Mouse (Mus musculus) midbrain, postnatal 0 days (tissue): ENCODE data around the gene Tnfsf13. TPM values are rescaled to one million over a fixed set of nuclear protein-coding genes. Genes with fewer than 3 reads are reported as not detected.
"Not testable (repeated sequence)": the region's sequence is repeated elsewhere in the genome, so short reads cannot be mapped to it uniquely, and the experiment has no call there.

Source experiments
- ATAC-seq: fragments of 200-750 bp; cut with Nextera tagmentation; 2 replicates; pipeline ENCODE4 v1.8.0; 2017; ENCODE audit warnings: moderate number of reproducible peaks, mild to moderate bottlenecking, moderate TSS enrichment, moderate library complexity; ENCODE audit not compliant: low FRiP score
- DNase-seq: peaks from one replicate; pipeline ENCODE4 v3.0.0-alpha.2; 2015; ENCODE audit warnings: low spot score
- H3K27ac ChIP-seq: fragments of 300-500 bp; sonication (generic); 2 replicates; pipeline ENCODE4 v1.5.1; 2014; ENCODE audit warnings: low read depth, mild to moderate bottlenecking, low read length, mixed read lengths
- H3K27me3 ChIP-seq: fragments of 300-500 bp; sonication (generic); 2 replicates; pipeline ENCODE4 v1.6.1; 2014; ENCODE audit warnings: low read length, control low read depth, mixed read lengths; ENCODE audit not compliant: insufficient read depth
- H3K36me3 ChIP-seq: fragments of 300-500 bp; sonication (generic); 2 replicates; pipeline ENCODE4 v1.6.1; 2014; ENCODE audit warnings: low read length, control low read depth, mixed read lengths; ENCODE audit not compliant: insufficient read depth
- H3K4me1 ChIP-seq: fragments of 300-500 bp; sonication (generic); 2 replicates; pipeline ENCODE4 v1.6.1; 2014; ENCODE audit warnings: mild to moderate bottlenecking, control low read depth, antibody characterized with exemption, low read length, mixed read lengths; ENCODE audit not compliant: insufficient read depth
- H3K4me2 ChIP-seq: fragments of 300-500 bp; sonication (generic); 2 replicates; pipeline ENCODE4 v1.6.1; 2014; ENCODE audit warnings: low read depth, mild to moderate bottlenecking, low read length, mixed read lengths; ENCODE audit not compliant: poor library complexity, severe bottlenecking
- H3K4me3 ChIP-seq: fragments of 300-500 bp; sonication (generic); 2 replicates; pipeline ENCODE4 v1.5.1; 2014; ENCODE audit warnings: low read depth, mild to moderate bottlenecking, low read length, moderate library complexity
- H3K9ac ChIP-seq: fragments of 300-500 bp; sonication (generic); replicated peaks from 2 replicates; pipeline ENCODE4 v1.6.1; 2014; ENCODE audit warnings: mild to moderate bottlenecking, low read length, moderate library complexity, mixed read lengths; ENCODE audit not compliant: poor library complexity, severe bottlenecking
- H3K9me3 ChIP-seq: fragments of 300-500 bp; sonication (generic); 2 replicates; pipeline ENCODE4 v1.6.1; 2016; ENCODE audit warnings: low read length, control low read depth
- CTCF ChIP-seq: IDR thresholded peaks from 2 replicates; pipeline ENCODE4 v1.5.1; 2016; ENCODE audit warnings: antibody characterized with exemption, mild to moderate bottlenecking
- WGBS: fragments of 180-500 bp; shearing (Covaris S2); extraction: QIAGEN DNeasy Blood & Tissue Kit; methylation state at CpG from one replicate; pipeline ENCODE4 v1.1.7; 2014; 5-methylcytosine and 5-hydroxymethylcytosine counted together
- polyA plus RNA-seq: library from polyadenylated mRNA; unstranded; fragments of >200 nt; fragmentation: Nextera tagmentation; extraction: Ambion mirVana; gene quantifications from 2 replicates; pipeline ENCODE4 v1.2.1, GENCODE M21; 2015
- total RNA-seq: library from RNA; depleted of rRNA; stranded (reverse); fragments of >200 nt; gene quantifications from 2 replicates; pipeline ENCODE4 v1.2.3, GENCODE M21; 2014

Gene Tnfsf13
- total and polyA plus RNA-seq, 2 experiments from 2014 or later = 0.27 to 1.1 TPM

DNA sequence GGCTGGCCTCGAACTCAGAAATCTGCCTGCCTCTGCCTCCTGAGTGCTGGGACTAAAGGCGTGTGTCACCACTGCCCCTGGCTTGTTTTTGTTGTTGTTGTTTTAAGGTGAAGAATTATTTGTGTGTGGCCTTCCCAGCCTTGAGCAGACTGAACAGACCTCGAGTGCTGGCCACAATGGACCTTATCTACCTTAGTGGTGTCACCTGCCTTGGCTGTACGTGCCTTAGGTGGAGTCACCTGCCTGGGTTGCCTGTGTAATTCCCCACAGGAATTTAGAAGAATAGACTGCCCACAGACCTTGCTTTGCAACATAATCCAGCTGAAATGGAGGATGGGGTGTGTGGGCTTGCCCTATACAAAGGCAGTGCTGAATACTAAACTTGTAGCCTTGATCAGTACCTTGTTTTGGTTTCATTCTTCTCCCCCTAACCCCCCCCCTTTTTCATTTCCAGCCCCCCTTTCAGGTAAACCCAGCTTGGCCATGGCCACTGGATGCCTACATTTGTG, 22.3 kb upstream of the Tnfsf13 start:
- no peaks in the 10 kb centered on the region for H3K27me3 ChIP-seq
- H3K9ac ChIP-seq = no peak overlapping the region
- 83% methylated on average over 4 of the region's 4 CpGs for WGBS
- no peaks in the 10 kb centered on the region for H3K36me3 ChIP-seq
- TF ChIP-seq CTCF = no peak
- no peaks in the 10 kb centered on the region for H3K9me3 ChIP-seq
- ATAC-seq (no peak), DNase-seq (no peak)
- no peak overlapping the region for H3K4me3 ChIP-seq
- no peak overlapping the region for H3K4me2 ChIP-seq
- no peak overlapping the region for H3K27ac ChIP-seq
- H3K4me1 ChIP-seq = 0 out of 2 replicates have a peak, but pooled peaks cover 2% of the 10 kb centered on the region

DNA sequence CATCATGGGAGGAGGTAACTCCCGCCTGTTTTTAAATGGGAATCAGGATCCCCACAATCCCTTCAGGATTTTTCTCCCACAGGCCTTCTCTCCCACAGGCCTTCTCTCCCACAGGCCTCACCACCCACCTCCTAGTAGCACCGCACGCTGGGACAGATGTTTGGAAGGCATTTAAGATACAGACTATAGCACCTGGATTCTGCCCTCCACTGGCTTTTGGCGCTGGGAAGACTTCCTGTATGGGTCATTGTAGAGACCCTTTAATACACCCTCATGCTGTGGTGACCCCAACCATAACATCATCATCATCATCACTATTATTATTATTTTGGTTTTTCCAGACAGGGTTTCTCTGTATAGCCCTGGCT, 21.9 kb upstream of the Tnfsf13 start:
- no peak overlapping the region for H3K4me2 ChIP-seq
- H3K27ac ChIP-seq = no peak overlapping the region
- no peaks in the 10 kb centered on the region for H3K27me3 ChIP-seq
- 95% methylated on average over 4 of the region's 4 CpGs for WGBS
- no peak overlapping the region for H3K9ac ChIP-seq
- TF ChIP-seq CTCF = no peak
- 0 out of 2 replicates have a peak, but pooled peaks cover 2% of the 10 kb centered on the region for H3K4me1 ChIP-seq
- H3K9me3 ChIP-seq = no peaks in the 10 kb centered on the region
- ATAC-seq = no peak
- no peak for DNase-seq
- no peak overlapping the region for H3K4me3 ChIP-seq
- no peaks in the 10 kb centered on the region for H3K36me3 ChIP-seq

GRCm38 (mm10) chr11:69706775-69707479, 21.3 kb upstream of the Tnfsf13 start:
- H3K27ac ChIP-seq = no peak overlapping the region
- H3K36me3 ChIP-seq = no peaks in the 10 kb centered on the region
- H3K27me3 ChIP-seq = no peaks in the 10 kb centered on the region
- no peak for TF ChIP-seq CTCF
- no peak overlapping the region for H3K4me3 ChIP-seq
- no peak for ATAC-seq
- no peak overlapping the region for H3K4me2 ChIP-seq
- peak; percentile 77 for DNase-seq
- H3K4me1 ChIP-seq = 0 out of 2 replicates have a peak, but pooled peaks cover 2% of the 10 kb centered on the region
- H3K9ac ChIP-seq = no peak overlapping the region
- 50% methylated on average over 6 of the region's 6 CpGs for WGBS
- H3K9me3 ChIP-seq = no peaks in the 10 kb centered on the region

DNA sequence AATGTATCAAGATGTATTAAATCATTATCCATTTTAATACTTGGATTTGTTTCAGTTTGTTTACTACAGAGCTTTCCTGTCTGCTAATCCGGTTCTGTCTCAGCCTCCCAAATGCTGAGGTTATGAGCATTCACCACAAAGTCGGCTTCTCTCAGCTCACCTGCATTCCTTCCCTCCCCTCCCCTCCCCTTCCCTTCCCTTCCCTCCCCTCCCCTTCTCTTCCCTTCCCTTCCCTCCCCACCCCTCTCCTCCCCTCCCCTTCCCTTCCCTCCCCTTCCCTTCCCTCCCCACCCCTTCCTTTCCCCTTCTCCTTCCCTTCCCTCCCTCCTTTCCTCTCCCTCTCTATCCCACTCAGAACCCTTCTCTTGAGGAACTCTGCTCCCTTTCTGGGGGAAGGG, 19.0 kb upstream of the Tnfsf13 start:
- H3K4me2 ChIP-seq = no peak overlapping the region
- no peaks in the 10 kb centered on the region for H3K27me3 ChIP-seq
- 46% methylated on average over 2 of the region's 2 CpGs for WGBS
- ATAC-seq = no peak
- no peak for DNase-seq
- H3K9me3 ChIP-seq = no peaks in the 10 kb centered on the region
- H3K4me3 ChIP-seq = no peak overlapping the region
- TF ChIP-seq CTCF = no peak
- H3K27ac ChIP-seq = no peak overlapping the region
- no peak overlapping the region for H3K9ac ChIP-seq
- no peaks in the 10 kb centered on the region for H3K36me3 ChIP-seq
- H3K4me1 ChIP-seq = no peaks in the 10 kb centered on the region

GRCm38 (mm10) chr11:69703814-69704612, 18.4 kb upstream of the Tnfsf13 start:
- no peak overlapping the region for H3K4me2 ChIP-seq
- ATAC-seq = no peak
- DNase-seq = no peak
- H3K36me3 ChIP-seq = no peaks in the 10 kb centered on the region
- H3K27me3 ChIP-seq = no peaks in the 10 kb centered on the region
- H3K27ac ChIP-seq = no peak overlapping the region
- 72% methylated on average over 8 of the region's 8 CpGs for WGBS
- H3K9ac ChIP-seq = no peak overlapping the region
- no peak overlapping the region for H3K4me3 ChIP-seq
- H3K9me3 ChIP-seq = no peaks in the 10 kb centered on the region
- no peaks in the 10 kb centered on the region for H3K4me1 ChIP-seq
- TF ChIP-seq CTCF = no peak

DNA sequence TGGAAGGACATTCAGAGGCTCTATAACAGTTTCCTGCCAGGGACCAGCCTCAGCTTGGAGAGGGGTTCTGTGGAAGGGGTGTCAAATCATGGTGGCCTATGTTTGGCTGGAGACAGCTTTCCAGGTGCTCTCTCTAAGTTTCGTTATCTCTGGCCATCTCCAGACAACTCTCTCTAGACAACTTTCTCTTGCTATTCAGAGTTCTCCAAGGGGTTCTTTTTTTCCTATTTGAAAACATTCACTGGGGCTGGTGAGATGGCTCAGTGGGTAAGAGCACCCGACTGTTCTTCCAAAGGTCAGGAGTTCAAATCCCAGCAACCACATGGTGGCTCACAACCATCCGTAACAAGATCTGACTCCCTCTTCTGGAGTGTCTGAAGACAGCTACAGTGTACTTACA, 17.8 kb upstream of the Tnfsf13 start:
- not testable (repeated sequence) for H3K9ac ChIP-seq, H3K27ac ChIP-seq, H3K4me1 ChIP-seq, ATAC-seq, H3K4me3 ChIP-seq, H3K9me3 ChIP-seq, DNase-seq, H3K4me2 ChIP-seq, H3K36me3 ChIP-seq, H3K27me3 ChIP-seq
- 71% methylated on average over 2 of the region's 3 CpGs for WGBS

GRCm38 (mm10) chr11:69702886-69703285, 17.3 kb upstream of the Tnfsf13 start:
- not testable (repeated sequence) for DNase-seq, H3K9me3 ChIP-seq

More at GRCm38 (mm10) chr11:69702886-69703285, 17.3 kb upstream of the Tnfsf13 start:
- H3K4me3 ChIP-seq, H3K4me2 ChIP-seq, H3K36me3 ChIP-seq, H3K9ac ChIP-seq, H3K27ac ChIP-seq, H3K27me3 ChIP-seq, H3K4me1 ChIP-seq, ATAC-seq: not testable (repeated sequence)
- 93% methylated on average over 10 of the region's 10 CpGs for WGBS
